Mouse (Mus musculus) CH12.LX (cell line): ENCODE measurements at regions not wholly inside any gene's neighbourhood (a gene's known extent, or its start where the extent isn't known, plus 50 kb on each side); places are given as distances from the start of the nearest gene placed in this dataset.

Experiments
- EP300 ChIP-seq: IDR thresholded peaks from 2 replicates; pipeline ENCODE4 v1.6.1; 2011; ENCODE audit warnings: low read length, improper control_type of control experiment
- MEF2A ChIP-seq: IDR thresholded peaks from 2 replicates; pipeline ENCODE4 v1.6.1; 2014; ENCODE audit warnings: low read depth, mild to moderate bottlenecking, inconsistent platforms, low read length, improper control_type of control experiment, borderline replicate concordance
- NELFE ChIP-seq: IDR thresholded peaks from 2 replicates; pipeline ENCODE4 v1.6.1; 2011; ENCODE audit warnings: low read depth, low read length, improper control_type of control experiment
- POLR2A ChIP-seq: IDR thresholded peaks from 2 replicates; pipeline ENCODE4 v1.6.1; 2011; ENCODE audit warnings: low read depth, mild to moderate bottlenecking, improper control_type of control experiment, low read length
- POLR2AphosphoS2 ChIP-seq: IDR thresholded peaks from 2 replicates; pipeline ENCODE4 v1.6.1; 2011; ENCODE audit warnings: low read depth, low read length, improper control_type of control experiment
- USF1 ChIP-seq: IDR thresholded peaks from 2 replicates; pipeline ENCODE4 v1.6.1; 2014; ENCODE audit warnings: low read depth, mild to moderate bottlenecking, inconsistent platforms, low read length, improper control_type of control experiment
- ZC3H11A ChIP-seq: IDR thresholded peaks from 2 replicates; pipeline ENCODE4 v1.6.1; 2012; ENCODE audit warnings: low read depth, mild to moderate bottlenecking, inconsistent platforms, low read length, improper control_type of control experiment

DNA sequence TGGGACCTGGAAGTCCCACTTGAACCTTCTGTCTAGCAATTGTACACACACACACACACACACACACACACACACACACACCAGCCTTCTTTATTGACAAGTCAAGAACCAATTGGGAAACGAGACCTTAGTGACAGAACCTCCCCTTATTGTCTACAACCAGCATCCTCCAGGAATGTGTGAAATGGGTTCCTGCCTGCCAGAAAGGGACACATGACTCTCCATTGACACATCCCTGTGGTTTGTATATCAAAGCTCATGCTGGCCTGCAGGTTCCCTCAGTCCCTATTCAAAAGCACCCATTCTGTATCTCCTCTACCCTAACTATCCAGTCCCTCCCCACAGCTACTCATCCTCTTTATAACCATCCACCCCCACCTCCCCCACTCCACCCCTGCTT, 202.4 kb downstream of the Xxylt1 start:
- no peak for TF ChIP-seq ZC3H11A
- no peak for TF ChIP-seq USF1
- TF ChIP-seq EP300 = no peak
- TF ChIP-seq NELFE = no peak
- no peak for TF ChIP-seq POLR2AphosphoS2
- no peak for TF ChIP-seq MEF2A
- no peak for TF ChIP-seq POLR2A
